Mouse (Mus musculus) gastrocnemius, postnatal 4 days (tissue): ENCODE results near the gene Chid1. TPM values are rescaled to one million over a fixed set of nuclear protein-coding genes. Genes with fewer than 3 reads are reported as not detected.

Experiments used
- DNase-seq, 2 experiments: peaks; one replicate each; pipeline ENCODE4 v3.0.0; 2021 to 2022; ENCODE audit warnings: low spot score in 2 of 2, mixed read lengths in 2 of 2
- total RNA-seq, 2 experiments: library from RNA; stranded (reverse); gene quantifications; 2 replicates each; pipeline ENCODE4 v1.2.3; 2021

The Chid1 gene
- total RNA-seq, 2 experiments from 2014 or later, result 23.0 to 34.4 TPM

DNA sequence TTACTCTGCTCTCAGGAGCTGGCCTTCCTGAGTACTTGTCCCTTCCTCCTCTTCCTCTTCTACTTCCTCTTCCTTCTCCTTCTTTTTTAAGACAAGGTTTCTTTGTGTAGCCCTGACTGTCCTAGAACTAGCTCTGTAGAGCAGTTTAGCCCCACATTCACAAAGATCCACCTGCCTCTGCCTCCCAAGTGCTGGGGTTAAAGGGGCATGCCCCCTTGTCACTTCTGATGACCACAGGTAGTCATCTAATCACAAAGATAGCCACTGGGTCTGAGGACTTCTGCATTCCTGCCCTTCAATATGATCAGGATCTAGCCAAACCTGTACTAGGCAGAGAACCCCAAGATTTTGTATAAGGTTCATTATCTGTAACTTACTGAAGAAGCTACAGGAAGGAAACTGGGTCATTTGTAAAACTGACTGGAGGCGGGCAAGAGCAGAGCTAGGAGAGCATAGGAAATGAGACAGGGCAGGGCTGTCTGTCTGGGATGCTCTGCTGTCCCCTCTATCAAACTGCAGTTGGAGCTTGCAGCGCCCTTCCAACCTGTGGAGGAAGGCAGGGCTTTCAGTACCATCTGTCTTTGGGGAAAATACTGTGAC, 20.2 kb upstream of the Chid1 start:
- DNase-seq, result no peak

DNA sequence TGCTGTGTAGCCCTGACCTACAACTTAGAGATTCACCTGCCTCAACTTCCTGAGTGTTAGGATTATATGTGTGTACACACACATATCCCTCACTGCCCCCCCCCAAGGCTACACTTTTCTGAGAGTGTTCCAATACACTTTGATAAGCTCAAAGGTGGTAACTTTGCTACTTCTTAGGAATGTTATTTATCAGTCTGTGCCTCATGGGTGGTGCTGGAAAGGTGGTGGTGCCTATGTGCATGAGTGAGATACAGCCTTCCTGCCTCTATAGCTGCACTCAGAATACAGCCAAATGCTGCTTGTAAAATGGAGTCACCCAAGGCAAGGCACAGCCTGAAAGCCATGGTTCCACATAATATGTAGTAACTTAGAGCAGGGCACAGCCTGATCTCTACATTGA, 19.3 kb upstream of the Chid1 start:
- no peak for DNase-seq

DNA sequence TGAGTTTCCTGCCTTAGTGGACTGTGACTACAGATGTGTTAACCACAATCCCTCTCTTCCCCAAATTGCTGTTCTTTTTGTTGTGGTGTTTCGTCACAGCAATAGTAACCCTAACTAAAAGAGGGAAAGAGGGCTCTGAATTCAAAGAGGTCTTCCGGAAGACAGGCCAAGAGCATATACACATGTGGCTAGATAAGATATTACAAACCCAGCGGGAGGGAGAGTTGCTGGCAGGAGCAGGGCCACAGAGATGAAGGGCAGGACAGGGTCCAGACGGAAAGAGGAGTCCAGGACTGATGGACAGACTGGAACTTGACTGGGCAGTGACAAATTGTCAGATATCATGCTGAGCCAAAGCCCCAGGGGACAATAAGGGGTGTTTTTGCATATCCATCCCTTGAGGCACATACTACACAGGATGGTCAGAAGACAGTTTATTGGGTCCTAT, 18.7 kb upstream of the Chid1 start:
- DNase-seq, result no peak

DNA sequence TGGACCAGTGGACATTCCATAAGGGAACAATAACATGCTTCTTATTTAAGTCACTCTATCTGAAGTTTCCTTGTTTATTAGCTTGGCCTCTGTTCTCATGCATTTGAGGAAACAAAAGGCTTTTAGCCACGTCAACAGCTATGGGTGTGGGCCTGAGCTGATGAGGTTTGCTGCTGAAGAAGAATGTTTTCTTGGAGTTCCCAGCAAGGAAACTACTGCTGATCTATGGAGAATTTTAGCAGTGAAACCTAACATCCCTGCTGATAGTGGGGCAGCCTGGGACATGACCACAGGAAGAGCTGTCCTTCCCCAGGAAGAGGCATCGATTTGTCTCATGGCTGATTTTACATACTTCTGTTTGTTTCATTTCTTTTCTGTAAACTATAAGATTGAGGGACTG, 10.8 kb upstream of the Chid1 start:
- no peak for DNase-seq

DNA sequence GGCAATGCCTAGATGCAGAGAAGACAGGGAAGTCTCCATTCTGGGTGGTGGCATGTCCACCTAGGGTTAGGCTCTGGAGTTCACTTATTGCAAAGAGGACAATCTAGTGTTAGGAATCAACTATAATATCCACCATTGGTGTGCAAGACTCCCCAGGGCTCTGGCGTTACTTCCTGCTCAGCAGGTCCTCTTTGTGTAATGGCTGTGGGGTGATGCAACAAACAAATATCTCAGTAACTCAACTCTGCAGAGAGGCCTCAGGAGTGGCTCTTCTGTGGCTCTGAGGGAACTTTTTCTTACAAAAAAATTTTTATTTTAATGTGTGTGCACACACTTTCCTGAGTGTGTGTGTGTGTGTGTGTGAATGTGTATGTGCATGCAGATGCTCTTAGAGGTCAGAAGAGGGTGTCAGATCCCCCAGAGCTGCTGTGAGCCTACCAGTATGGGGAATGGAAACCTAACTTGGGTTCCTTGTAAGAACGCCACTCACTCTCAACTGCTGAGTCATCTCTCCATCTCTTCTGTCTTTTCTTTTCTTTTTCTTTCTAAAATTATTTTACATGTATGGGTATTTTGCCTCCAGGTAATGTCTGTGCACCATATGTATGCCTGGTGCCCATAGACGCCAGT, 9.9 kb upstream of the Chid1 start:
- DNase-seq, result no peak

DNA sequence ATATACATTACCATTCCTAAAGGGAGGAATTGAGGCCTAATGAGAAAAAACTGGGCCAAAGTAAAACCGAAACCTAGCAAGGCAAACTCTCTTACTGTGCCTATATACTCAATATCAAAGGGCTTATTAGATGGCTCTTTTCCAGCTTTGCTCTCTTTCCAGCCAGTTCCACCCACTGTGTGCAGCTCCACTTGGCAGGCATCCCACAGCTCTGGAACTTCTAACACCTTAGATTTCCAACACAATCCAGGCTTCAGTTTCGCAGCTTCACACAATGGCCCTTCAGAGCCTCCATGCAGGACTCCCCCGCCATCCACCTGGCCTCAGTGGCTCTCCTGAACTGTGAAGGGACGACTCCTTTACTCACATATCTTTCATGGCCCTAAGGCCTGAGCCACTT, 5.0 kb upstream of the Chid1 start:
- peak in 1 of 2 experiments; percentile 32 for DNase-seq

DNA sequence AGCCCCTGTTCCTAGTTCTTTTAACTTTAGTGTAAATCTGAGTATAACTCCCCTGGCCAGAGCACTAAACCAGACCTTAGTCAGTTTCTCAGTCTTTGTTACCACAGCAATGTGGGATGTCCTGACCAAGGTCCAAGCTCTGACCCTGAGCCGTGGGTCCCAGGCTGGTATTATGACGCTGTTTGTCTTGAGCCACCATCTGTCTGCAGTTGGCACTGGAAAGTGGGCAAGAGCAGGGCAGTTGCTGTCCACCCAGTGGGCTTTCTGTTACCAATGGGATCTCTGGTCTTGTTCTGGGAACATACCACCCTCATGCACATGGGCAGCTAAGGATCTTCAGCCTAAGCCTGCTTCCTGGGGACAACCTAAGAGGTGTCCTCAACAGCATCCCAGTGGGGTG, 2.9 kb upstream of the Chid1 start:
- DNase-seq, result no peak

DNA sequence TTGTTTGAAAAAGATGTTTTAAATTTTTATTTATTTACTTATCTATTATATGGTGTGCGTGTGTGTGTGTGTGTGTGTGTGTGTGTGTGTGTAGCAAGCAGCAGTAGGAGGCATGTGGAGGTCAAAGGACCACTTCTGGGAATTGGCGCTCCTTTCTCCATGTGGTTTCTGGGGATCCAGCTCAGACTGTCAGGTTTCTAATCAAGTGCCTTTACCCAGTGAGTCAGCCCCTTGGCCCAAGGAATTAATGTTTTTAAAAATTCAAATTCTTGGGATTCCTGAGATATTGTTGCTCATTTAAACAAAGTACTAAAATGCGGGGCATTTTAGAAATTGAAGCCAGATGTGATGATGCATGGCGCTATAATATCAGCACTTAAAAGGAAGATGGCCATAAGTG, 2.0 kb upstream of the Chid1 start:
- DNase-seq, result no peak

DNA sequence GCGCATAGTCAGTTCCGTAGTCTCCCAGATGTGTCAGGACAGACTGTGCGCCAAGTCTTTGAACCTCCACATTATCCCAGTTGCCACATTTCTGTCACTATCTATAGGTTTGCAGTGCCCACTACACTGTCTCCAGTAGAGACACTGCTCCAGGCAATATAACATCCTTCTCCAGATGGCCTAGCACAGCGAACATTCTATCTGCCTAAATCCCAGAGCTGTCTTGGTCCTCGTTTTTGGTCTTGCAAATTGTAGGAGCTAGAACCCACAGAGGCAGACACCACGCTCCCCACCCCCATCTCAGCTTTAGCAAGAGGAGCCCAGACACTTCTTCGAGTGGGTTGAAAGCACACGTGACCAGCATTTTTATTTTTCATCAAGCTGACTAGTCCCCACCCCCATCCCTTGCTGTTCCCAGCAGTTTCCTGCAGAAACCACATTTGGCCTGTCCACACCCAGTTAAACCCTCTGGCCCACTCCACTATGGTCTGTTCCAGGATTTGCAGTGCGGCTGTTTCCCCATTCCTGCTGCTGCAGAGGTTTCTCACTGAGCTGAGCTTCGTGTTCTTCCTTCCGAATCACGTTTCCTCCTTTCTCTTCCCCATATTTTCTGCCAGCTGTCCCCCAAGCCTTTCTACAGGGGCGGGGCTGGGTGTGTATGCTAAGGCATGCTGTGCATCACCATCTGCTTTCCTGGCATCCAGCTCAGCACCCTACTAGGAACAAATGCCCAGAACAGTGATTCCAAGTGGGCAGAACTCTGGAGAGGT, 840 bp upstream of the Chid1 start:
- peak; percentile 24 to 74 for DNase-seq

DNA sequence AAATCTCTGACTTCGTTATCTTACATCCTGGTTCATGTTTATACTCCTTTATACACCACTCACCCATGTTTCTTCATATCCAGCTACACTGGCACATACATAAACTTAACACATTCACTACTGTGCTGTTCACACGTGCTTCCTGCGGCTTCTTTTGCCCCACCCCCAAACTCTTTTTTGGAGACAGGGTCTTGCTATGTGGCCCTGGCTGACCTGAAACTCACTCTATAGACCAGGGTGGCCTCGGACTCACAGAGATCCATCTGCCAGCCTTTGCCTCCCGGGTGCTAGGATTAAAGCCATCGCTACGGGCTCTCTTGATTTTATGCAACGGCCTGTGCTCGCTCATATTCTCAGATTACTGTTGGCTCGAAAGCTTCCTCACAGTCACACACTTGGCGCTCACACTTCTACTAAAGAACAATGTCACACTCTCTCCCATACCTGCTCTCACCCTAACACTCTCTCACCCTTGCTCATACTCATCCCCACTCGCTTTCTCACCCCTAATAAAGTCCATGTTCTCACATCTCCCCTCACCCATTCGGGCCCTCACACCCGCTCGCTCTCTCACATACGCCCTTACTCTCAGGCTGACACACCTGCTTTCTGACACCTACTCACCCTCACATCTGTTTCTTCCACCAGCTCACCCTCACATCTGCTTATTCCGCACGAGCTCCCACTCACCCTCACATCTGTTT, 653 bp downstream of the Chid1 start:
- no peak for DNase-seq

DNA sequence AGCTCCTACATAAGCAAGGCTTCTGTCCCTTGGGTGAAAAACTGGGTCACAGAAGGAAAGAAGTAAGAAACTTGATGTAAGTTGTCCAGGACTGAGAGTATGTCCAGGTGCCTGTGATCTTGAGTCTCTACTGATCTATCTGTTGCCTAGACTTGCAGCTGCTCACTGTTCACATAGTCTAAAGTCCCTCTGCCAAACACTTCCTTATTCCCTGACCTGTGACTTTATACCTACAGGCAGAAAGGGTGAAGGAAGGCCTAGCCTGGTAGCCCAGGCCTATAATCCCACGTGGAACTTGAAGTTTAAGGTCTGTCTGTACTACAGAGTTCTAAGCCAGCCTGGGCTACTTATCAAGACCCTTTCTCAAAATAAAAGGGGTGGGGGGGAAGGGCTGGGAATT, 4.1 kb downstream of the Chid1 start:
- DNase-seq, result no peak

DNA sequence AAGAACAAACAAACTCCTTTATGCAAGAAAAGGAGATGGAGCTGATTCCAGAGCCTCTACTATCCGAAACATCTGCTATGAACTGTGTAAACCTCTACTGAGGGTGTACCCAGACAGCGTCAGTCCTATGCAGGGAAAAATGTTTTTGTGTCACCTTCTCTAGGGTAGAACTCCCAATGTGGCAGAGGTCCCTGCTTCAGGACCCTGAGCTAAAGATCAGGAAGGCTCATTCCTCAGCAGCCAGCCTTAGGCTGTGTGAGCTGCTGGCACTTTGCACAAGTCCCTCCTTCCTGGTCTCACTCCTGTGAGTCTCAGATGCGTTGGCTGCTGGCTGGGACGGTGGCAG, 14.1 kb downstream of the Chid1 start:
- no peak for DNase-seq

DNA sequence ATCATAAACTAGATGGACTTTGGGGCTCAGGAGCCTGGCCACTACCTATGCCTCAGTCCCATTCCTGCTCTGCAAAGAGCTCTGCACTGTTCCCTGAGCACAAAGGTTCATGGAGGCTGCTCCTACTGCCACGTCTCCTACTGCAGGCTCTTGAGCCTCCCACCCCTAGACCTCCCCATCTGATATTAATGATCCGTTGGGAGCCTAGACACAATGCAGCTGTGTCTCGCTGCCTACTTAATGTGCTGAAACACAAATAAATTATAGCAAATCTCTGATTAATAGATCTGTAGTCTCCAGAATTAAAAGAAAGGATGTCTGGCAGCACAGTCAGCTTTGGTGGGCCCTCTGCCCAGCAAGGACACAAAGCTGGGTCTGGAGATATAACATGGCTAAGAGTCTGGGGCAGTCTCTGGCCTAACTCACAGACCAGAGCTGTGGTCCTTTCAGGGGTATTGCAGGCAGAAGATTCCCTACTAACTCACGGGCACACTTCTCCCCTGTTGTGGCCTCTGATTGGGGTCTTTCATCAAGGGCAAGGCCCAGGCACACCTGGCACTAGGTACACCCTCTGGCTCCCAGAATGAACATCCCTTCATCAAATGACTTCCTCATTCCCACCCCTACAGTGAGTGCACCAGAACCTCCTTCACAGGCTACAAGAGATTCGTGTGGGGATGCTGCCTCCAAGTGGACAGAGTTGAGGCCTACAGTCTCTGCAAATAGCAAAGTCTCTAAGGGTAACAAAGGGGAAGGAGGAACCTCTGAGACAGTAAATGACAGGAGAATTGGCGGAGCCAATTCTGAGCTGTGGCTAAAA, 14.7 kb downstream of the Chid1 start:
- peak in 1 of 2 experiments; percentile 66 for DNase-seq

DNA sequence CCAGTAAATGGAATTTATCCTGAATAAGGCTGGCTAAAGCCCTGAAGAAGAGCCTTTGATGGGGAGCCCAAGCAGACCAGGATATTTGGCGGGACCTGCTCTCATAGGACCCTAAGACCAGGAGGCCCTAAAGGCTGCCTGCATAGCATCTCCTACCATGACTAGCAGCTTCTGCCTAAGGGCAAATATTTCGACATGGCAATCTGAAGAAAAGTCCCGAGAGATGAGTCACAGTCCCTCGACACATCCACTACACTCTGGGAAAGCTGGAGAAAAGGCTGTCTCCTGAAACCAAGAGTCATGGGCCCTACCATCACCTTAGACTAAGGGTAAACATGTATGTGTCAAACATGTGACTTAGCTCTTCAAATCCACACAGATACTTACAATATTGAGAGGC, 15.4 kb downstream of the Chid1 start:
- DNase-seq, result no peak

DNA sequence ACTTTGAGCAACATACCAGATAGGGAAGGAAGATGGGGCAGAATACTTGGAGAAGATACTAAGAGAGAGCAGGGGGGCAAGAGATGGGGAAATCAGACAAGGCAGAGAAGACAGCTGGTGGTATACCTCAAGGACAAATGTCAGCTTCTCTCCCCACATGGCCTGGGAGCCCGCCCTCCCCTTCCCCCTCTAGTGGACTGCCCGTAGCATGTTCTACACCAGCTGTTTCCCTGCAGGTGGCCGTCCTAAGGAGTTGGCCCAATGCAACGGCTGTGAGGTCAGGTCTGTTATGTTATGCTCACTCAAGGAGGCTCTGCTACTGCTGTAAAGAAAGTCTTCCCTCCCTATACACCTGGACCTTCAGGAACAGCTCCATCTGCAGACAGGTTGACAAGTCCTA, 16.6 kb downstream of the Chid1 start:
- DNase-seq, result no peak

DNA sequence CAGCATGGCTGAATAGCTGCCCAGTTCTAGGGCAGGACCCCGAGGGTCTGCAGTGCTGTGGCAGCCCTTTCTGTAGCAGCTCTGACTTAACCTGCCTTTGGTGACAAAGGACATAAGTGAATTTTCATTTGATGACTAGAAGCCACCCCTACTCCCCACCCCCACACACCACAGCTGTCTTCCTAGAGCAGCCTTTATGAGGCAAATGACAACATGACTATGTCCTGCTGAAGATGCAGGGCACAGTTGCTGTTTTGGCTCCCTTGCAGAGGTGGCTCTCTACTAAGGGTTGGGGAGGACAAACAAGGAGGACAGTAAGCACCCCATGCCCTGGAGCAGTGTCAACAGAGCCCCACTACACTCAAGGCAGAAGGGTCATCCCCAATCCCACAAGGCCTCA, 19.9 kb downstream of the Chid1 start:
- DNase-seq, result no peak

DNA sequence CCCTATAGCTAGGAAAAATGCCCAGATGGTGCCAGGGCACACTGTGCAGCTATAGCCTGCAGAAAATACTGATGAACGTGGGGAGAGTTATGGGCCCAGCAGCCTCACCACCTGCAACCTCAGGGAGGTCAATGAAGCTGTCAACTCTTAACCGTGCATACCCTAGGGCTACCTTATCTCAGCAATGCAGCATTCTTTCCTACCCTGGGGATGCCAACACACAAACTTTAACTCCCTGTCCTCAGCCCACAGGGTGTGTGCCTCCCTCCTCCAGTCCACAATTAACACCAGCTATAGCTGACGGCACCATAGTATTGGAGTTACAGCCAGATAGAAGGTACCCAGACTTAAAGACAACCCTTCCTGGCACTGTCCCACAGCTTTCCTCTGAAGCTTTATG, 20.7 kb downstream of the Chid1 start:
- no peak for DNase-seq

DNA sequence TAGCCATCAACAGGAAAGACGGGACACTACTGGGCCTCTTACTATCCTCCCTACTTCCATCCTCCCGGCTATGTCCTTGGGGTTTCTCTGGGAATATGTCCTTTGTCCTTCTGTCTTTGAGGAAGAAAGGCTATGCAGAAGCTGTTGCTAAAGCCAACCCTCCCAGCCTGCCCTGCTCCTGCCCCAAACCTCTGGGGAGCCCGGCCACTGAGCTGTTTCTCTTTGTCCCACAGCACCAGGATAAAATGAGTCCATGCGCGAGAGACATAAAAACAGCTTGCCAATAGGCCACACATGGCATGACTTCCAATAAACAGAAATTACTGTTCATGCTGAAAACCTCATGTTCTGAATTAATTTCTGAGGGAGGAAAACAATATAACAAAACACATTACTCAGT, 21.4 kb downstream of the Chid1 start:
- DNase-seq, result no peak

DNA sequence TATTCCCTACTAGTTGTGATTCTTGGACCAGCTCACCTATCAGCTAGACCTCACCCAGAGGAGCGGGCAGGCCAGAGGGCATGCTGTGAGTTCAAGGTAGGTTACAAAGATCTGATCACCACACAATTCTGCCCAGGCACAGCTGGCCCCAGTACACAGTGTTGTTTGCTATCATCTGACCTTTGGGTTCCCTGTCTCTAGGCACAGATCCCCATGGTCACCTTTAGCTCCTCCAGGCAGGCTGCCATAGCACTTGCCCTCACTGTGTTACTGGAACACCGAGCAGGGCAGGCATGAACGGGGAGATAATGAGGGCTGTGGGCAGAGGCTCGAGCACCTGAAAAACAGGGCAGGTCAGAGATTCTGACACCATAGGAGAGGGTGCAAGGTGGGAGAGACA, 22.0 kb downstream of the Chid1 start:
- DNase-seq, result no peak

DNA sequence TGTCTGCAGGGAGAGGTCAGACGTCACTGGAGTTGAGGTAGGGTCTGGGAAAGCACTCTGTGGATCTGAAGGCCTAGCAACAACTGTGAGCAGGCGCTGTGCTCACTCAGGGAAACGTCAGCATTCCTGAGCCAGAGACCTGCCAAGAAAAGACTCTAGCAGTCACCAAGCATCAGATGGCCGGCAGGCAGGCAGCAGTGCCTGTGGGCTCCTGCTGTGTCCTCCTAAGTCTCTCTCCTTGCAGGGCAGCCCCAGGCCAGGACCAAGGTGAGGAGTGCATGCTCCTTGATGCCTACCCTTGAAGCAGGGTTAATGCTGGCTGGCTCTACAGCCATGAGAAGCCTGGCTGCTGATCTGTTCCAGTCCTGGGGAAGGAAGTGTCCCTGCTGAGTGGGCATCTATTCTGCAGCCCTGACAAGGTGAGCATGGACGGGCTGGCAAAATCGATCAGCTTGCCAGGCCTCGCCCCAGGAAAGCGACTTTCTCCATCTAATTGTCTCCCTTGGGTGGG, 28.9 kb downstream of the Chid1 start:
- no peak for DNase-seq

DNA sequence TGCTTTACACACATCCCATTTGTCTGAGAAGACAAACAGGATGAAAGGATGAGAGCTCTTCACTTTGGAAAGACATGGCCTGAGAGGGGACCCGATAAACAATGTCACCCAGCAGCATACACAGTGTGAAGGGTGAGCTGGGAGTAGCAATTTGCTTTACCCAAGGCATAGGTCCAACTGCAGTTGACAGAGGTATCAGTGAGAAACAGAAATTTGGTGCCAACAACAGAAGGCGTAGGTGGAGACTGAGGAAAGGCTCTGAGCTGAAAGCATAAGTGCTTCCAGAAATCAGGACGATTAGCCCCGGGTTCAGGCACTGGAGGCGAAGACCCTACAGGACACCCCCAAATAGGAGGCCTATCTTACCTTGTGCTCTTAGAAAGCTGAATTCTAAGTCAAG, 29.5 kb downstream of the Chid1 start:
- DNase-seq, result no peak
